Mouse (Mus musculus) midbrain, embryonic 10.5 days (tissue): Measurements from ENCODE around the gene Sema4d. TPM values are rescaled to one million over a fixed set of nuclear protein-coding genes. Genes with fewer than 3 reads are reported as not detected.
A peak's percentile ranks its signal among the peaks of the same experiment; 100 is the strongest.

Source experiments
- DNase-seq: peaks from one replicate; pipeline ENCODE4 v3.0.0-alpha.2; 2017; ENCODE audit warnings: low spot score
- H3K27ac ChIP-seq: fragments of 300-500 bp; sonication (generic); replicated peaks from 2 replicates; pipeline ENCODE4 v1.5.1; 2016; ENCODE audit warnings: mild to moderate bottlenecking
- H3K27me3 ChIP-seq: fragments of 300-500 bp; sonication (generic); 2 replicates; pipeline ENCODE4 v1.6.1; 2016; ENCODE audit warnings: low read depth, mild to moderate bottlenecking; ENCODE audit not compliant: poor library complexity, severe bottlenecking
- H3K36me3 ChIP-seq: fragments of 300-500 bp; sonication (generic); 2 replicates; pipeline ENCODE4 v1.6.1; 2016; ENCODE audit warnings: mild to moderate bottlenecking, moderate library complexity
- H3K4me1 ChIP-seq: fragments of 300-500 bp; sonication (generic); 2 replicates; pipeline ENCODE4 v1.6.1; 2016
- H3K4me3 ChIP-seq: fragments of 300-500 bp; sonication (generic); 2 replicates; pipeline ENCODE4 v1.5.1; 2016; ENCODE audit warnings: mild to moderate bottlenecking, moderate library complexity
- H3K9me3 ChIP-seq: fragments of 300-500 bp; sonication (generic); replicated peaks from 2 replicates; pipeline ENCODE4 v1.6.1; 2016; ENCODE audit warnings: mild to moderate bottlenecking
- WGBS: fragments of 180-500 bp; shearing (Covaris S2); methylation state at CpG from one replicate; pipeline ENCODE4 v1.1.7; 2016; 5-methylcytosine and 5-hydroxymethylcytosine counted together
- polyA plus RNA-seq: library from polyadenylated mRNA; unstranded; fragments of >200 nt; fragmentation: Nextera tagmentation; extraction: Ambion mirVana; gene quantifications from 2 replicates; pipeline ENCODE4 v1.2.1, GENCODE M21; 2016

The Sema4d gene
- polyA plus RNA-seq, 1 experiment from 2014 or later: 5.6 TPM

- 56% methylated on average over 6 of the region's 6 CpGs for WGBS
Observed at GRCm38 (mm10) chr13:51737949-51738513, 55.5 kb downstream of the Sema4d start.

GRCm38 (mm10) chr13:51737033-51737948 is 56.3 kb downstream of the Sema4d start:
- 70% methylated on average over 20 of the region's 20 CpGs for WGBS
- DNase-seq: peak; percentile 29
- peaks cover 31% of the 10 kb centered on the region for H3K4me1 ChIP-seq
- no peak overlapping the region for H3K4me3 ChIP-seq
- no peaks in the 10 kb centered on the region for H3K9me3 ChIP-seq
- H3K27me3 ChIP-seq: no peaks in the 10 kb centered on the region
- H3K27ac ChIP-seq: peak overlapping the region; percentile 29
- no peaks in the 10 kb centered on the region for H3K36me3 ChIP-seq

More at GRCm38 (mm10) chr13:51737949-51738513, 55.5 kb downstream of the Sema4d start:
- no peaks in the 10 kb centered on the region for H3K9me3 ChIP-seq
- no peak for DNase-seq
- H3K36me3 ChIP-seq: no peaks in the 10 kb centered on the region
- H3K27me3 ChIP-seq: no peaks in the 10 kb centered on the region
- H3K4me3 ChIP-seq: no peak overlapping the region
- H3K4me1 ChIP-seq: peaks cover 25% of the 10 kb centered on the region
- H3K27ac ChIP-seq: peak overlapping the region; percentile 29; the same call in 1 of the 2 replicates

- WGBS: 87% methylated on average over 13 of the region's 13 CpGs
- Histone ChIP-seq H3K9me3 (no peaks in the 10 kb centered on the region), H3K4me1 (peaks cover 39% of the 10 kb centered on the region), H3K27me3 (no peaks in the 10 kb centered on the region), H3K36me3 (no peaks in the 10 kb centered on the region), H3K27ac (0 out of 2 replicates have a peak overlapping the region, but pooled peaks have one; percentile 29), H3K4me3 (no peak overlapping the region)
- no peak for DNase-seq
Observed at GRCm38 (mm10) chr13:51736007-51736911, 57.3 kb downstream of the Sema4d start.

- Histone ChIP-seq H3K27ac (no peak overlapping the region), H3K4me1 (peaks cover 43% of the 10 kb centered on the region), H3K4me3 (no peak overlapping the region), H3K36me3 (no peaks in the 10 kb centered on the region), H3K9me3 (no peaks in the 10 kb centered on the region), H3K27me3 (no peaks in the 10 kb centered on the region)
- DNase-seq: no peak
- WGBS: 94% methylated on average over 4 of the region's 4 CpGs
Observed at GRCm38 (mm10) chr13:51734556-51734955, 59.0 kb downstream of the Sema4d start.

- Histone ChIP-seq H3K27me3 (no peaks in the 10 kb centered on the region), H3K36me3 (no peaks in the 10 kb centered on the region), H3K4me3 (no peak overlapping the region), H3K27ac (peak overlapping the region; percentile 65), H3K4me1 (peaks cover 41% of the 10 kb centered on the region), H3K9me3 (no peaks in the 10 kb centered on the region)
- WGBS: 68% methylated on average over 14 of the region's 14 CpGs
- DNase-seq: no peak
Observed at GRCm38 (mm10) chr13:51732097-51732664, 61.4 kb downstream of the Sema4d start.

GRCm38 (mm10) chr13:51731474-51731873 is 62.1 kb downstream of the Sema4d start:
- H3K4me1 ChIP-seq: peaks cover 37% of the 10 kb centered on the region
- H3K9me3 ChIP-seq: no peaks in the 10 kb centered on the region
- H3K27ac ChIP-seq: peak overlapping the region; percentile 65
- H3K4me3 ChIP-seq: no peak overlapping the region
- H3K36me3 ChIP-seq: no peaks in the 10 kb centered on the region
- no peaks in the 10 kb centered on the region for H3K27me3 ChIP-seq
- DNase-seq: no peak
- WGBS: 88% methylated on average over 7 of the region's 7 CpGs

GRCm38 (mm10) chr13:51729887-51730361 is 63.6 kb downstream of the Sema4d start:
- WGBS: 17% methylated on average over 4 of the region's 4 CpGs

GRCm38 (mm10) chr13:51727364-51727763 is 66.2 kb downstream of the Sema4d start:
- Histone ChIP-seq H3K4me1 (peaks cover 32% of the 10 kb centered on the region), H3K36me3 (no peaks in the 10 kb centered on the region)

More at GRCm38 (mm10) chr13:51729887-51730361, 63.6 kb downstream of the Sema4d start:
- Histone ChIP-seq H3K27ac (peak overlapping the region; percentile 55), H3K4me3 (no peak overlapping the region), H3K4me1 (peaks cover 37% of the 10 kb centered on the region), H3K9me3 (no peaks in the 10 kb centered on the region), H3K36me3 (no peaks in the 10 kb centered on the region), H3K27me3 (no peaks in the 10 kb centered on the region)
- peak; percentile 61 for DNase-seq

GRCm38 (mm10) chr13:51725926-51726574 is 67.5 kb downstream of the Sema4d start:
- H3K27ac ChIP-seq: no peak overlapping the region
- H3K27me3 ChIP-seq: no peaks in the 10 kb centered on the region
- WGBS: 81% methylated on average over 8 of the region's 8 CpGs
- H3K4me3 ChIP-seq: no peak overlapping the region
- DNase-seq: no peak
- H3K9me3 ChIP-seq: no peaks in the 10 kb centered on the region
- peaks cover 23% of the 10 kb centered on the region for H3K4me1 ChIP-seq
- no peaks in the 10 kb centered on the region for H3K36me3 ChIP-seq

More at GRCm38 (mm10) chr13:51727364-51727763, 66.2 kb downstream of the Sema4d start:
- 71% methylated on average over 7 of the region's 7 CpGs for WGBS
- Histone ChIP-seq H3K27ac (no peak overlapping the region), H3K4me3 (no peak overlapping the region), H3K9me3 (no peaks in the 10 kb centered on the region), H3K27me3 (no peaks in the 10 kb centered on the region)
- DNase-seq: no peak

- Histone ChIP-seq H3K4me1 (peaks cover 20% of the 10 kb centered on the region), H3K9me3 (no peaks in the 10 kb centered on the region), H3K27me3 (no peaks in the 10 kb centered on the region), H3K36me3 (no peaks in the 10 kb centered on the region), H3K4me3 (no peak overlapping the region), H3K27ac (no peak overlapping the region)
- no peak for DNase-seq
- WGBS: 92% methylated on average over 7 of the region's 7 CpGs
Observed at GRCm38 (mm10) chr13:51725446-51725845, 68.1 kb downstream of the Sema4d start.

- no peak for DNase-seq
- H3K27ac ChIP-seq: no peak overlapping the region
- H3K36me3 ChIP-seq: no peaks in the 10 kb centered on the region
- H3K9me3 ChIP-seq: no peaks in the 10 kb centered on the region
- peaks cover 11% of the 10 kb centered on the region for H3K4me1 ChIP-seq
- 82% methylated on average over 6 of the region's 6 CpGs for WGBS
- H3K4me3 ChIP-seq: no peak overlapping the region
- H3K27me3 ChIP-seq: no peaks in the 10 kb centered on the region
Observed at GRCm38 (mm10) chr13:51724566-51724965, 69.0 kb downstream of the Sema4d start.
